Mouse (Mus musculus): ENCODE measurements around the gene Crp.

GRCm38 (mm10) chr1:172683957-172684356, 13.9 kb upstream of the Crp start:
- TF ChIP-seq POLR2A (IDR thresholded peaks at IDR 0.05; ENCODE audit: extremely low read depth, insufficient read depth, low read length), result no peak
- no peak for TF ChIP-seq CTCF (IDR thresholded peaks at IDR 0.05; ENCODE audit: low read depth, low read length)

Measured in liver, adult 2 months (tissue).